Mouse (Mus musculus) cerebellum, adult 9-10 months (tissue): ENCODE data around the gene Cfap46.

Experiments
- DNase-seq: peaks from one replicate; pipeline ENCODE4 v3.0.0; 2022

The Cfap46 gene

DNA sequence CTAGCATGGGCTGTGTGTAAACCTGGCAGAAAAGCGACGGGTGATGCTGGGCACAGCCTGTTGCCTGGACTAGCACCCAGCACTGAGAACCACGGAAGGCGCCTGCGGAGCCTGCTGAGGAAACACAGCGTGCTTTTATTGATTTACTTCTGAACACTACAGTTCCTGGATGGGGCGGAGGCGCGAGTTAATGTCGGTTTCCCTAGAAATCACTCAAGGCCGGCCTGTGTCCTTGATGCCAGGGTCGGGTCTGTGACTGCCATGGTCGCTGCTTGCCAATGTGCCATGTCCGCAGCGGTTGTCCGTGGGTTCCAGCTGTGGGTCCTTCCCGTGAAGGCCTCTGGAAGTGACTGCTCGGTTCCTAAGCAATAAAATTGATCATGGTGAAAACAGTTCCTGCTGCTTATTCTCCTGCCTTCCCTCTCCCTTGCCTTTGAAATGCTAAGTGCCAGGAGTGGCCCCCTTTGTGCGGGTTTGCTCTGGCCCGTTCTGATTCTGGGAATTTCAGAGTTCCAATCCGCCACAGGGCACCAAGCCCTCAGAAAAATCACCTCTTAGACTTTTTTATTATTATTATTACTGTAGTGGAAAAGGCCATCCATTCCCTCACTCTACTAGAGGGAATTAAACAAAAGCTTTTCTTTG is 104.2 kb downstream of the Cfap46 start:
- no peak for DNase-seq

DNA sequence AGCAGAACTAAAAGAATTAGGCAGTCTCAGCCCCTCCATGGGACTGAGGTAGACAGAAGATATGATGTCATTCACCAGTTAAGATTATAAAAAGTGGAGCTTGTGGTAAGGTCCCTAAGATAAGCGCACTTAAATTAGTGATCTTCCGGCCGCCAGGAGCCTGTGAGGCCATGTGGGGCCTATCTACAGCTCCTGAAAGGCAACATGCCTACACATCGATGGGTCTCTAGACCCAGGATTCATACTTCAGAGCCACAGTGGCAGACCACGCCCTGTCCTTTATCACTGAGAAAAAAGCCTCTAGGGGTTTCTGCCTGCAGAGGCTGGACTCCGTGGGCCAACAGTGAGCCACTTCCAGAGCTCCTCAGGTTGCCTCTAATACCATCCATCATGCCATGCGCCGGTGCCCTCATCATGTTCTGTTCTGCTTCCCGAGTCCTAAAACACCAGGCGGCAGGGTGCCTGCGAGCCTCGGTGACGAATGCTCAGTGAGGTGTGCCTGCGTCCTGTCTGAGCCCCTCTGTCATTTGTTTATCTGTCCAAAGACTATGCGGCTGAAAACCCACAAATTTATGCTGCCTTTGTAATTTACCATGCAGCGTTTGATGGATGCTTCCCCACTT is 107.4 kb downstream of the Cfap46 start:
- DNase-seq: no peak

DNA sequence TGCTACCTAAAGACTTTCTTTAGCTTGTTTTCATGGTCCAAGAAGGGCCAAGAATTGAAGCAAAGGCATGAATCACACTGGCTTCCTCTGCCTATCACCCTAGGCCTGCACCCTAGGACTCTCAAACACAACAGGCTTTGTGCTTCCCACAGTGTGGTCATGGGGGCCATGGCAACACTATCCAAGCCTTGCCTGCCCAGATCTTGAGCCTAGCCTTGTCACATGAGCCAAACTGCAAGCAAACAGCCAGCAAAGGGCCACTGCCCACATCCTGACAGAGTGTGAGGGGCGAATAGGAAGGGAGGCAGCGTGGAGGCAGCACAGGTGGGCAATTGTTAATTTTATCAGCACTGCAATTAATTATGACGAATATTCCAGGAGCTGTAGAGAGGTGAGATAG is 111.0 kb downstream of the Cfap46 start:
- no peak for DNase-seq

DNA sequence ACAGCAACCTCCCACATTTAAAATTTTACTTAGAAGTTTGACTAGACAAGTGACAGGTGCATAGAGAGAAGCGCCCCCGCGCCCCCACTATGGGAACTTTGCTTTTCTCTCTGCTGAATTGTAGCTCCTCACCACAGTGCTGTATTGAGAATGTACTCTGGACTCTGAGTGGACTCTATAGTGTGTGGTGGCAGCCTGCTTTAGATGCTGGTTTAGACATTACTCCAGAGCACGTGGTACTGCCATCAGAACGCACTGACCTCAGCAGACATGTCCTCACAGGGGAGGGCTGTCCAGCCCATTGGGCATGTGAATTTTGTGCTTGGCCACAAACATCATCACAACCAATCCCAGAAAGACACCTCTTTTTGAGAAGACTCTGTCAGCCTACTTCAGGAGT is 112.8 kb downstream of the Cfap46 start:
- no peak for DNase-seq

GRCm38 (mm10) chr7:139566533-139566932 is 117.1 kb downstream of the Cfap46 start:
- DNase-seq: no peak

- no peak for DNase-seq
Observed at GRCm38 (mm10) chr7:139565998-139566397, 117.6 kb downstream of the Cfap46 start.

DNA sequence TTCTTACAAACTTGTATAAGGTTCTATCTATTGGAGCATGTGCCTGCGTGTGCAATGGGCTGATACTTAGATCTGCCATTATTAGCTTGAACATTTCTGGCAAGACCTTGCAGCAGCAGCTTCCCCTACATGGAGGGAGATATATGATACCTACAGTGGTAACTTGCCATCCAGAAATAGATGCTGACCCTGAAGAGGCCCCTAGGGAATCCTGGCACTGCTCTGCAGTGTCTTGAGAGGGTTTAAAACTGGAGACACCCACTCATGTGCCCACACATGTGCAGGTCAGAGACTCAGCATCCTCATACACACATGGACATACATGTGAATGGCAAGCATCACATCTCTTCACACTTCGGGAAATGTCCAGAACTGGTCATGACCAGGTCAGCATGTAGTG is 119.5 kb downstream of the Cfap46 start:
- no peak for DNase-seq

DNA sequence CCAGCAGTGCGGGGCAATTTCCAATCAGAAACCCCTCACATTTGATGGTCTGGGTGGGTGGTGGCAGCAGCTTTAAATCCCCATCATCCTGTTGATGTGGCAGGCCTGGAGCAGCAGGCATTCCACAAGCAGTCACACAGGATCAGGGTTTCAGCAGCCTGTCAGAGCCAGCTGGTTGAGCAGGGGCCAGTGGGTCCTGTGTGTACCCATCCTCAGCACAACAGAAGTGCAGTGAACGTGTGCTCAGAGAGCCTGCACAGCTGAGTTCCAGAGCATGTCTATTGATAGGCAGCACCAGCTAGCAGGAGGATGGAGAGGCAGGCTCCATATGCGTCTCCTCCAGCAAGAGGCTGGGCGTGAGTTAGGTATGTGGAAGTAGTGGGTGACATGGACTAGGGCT is 120.2 kb downstream of the Cfap46 start:
- DNase-seq: no peak

DNA sequence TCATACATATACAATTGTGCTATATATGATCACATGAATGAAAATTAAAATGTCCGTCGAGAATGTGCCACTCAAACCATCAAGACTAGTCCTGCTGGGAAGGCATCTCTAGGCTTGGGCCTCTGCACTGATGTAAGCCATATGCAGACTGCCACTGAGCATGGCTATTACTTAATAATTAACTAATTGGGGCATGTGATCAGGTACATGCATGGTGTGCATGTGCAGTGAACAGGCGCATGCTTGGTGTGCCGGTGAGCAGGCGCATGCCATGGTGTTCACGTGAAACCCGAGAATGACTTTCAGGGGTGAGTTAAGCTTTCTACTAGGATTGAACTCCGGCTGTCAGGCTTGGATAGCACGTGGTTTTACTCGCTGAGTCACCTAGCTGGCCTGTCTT is 124.0 kb downstream of the Cfap46 start:
- DNase-seq: no peak

GRCm38 (mm10) chr7:139556746-139557526 is 126.7 kb downstream of the Cfap46 start:
- no peak for DNase-seq

DNA sequence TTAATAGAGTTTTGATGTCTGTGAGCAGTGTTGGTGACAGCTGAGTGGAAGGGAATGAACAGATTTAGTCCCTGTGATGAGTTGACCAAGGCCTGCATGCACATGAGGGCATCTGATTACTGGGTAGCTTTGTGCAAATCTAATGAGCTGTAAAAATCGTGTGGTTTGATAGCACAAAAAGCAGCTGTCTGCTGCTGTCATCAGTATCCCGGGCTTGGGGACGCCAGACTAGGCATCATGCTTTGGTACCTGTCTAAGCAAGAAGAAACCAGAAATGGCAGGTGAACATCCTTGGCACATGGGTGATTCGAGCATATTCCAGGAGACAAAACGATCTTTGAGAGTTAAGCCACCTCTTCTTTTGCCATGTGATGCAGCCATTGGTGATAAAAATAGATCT is 127.3 kb downstream of the Cfap46 start:
- DNase-seq: no peak

DNA sequence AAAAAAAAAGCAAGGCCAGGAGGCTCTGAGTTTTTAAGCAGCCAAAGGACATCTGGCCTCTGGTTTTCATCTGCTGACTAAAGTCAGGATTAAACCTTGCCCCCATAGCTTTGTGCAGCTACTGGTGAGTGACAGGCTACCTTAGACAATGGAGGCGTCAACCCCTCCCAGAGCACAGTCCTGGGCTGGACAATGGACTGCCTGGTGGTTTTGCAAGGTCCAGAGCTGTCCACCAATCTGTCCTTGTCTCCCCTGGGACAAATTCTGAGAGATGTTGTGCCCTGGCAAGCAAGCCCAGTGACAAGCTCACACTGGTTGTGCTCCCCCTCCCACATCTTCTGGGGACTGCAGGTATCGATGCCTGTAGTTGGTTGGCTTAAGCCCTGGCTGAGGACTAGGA is 132.1 kb downstream of the Cfap46 start:
- DNase-seq: no peak
